Mouse (Mus musculus) hindbrain, embryonic 13.5 days (tissue): ENCODE results near the gene Pfas. TPM values are rescaled to one million over a fixed set of nuclear protein-coding genes. Genes with fewer than 3 reads are reported as not detected.
"Not testable (repeated sequence)": the region's sequence is repeated elsewhere in the genome, so short reads cannot be mapped to it uniquely, and the experiment has no call there.

ENCODE experiments used
- ATAC-seq: fragments of 200-750 bp; cut with Nextera tagmentation; 2 replicates; pipeline ENCODE4 v1.8.0; 2017; ENCODE audit warnings: moderate TSS enrichment; ENCODE audit not compliant: low FRiP score
- H3K27ac ChIP-seq: fragments of 300-500 bp; sonication (generic); 2 replicates; pipeline ENCODE4 v1.5.1; 2015; ENCODE audit warnings: inconsistent platforms, mild to moderate bottlenecking, moderate library complexity
- H3K27me3 ChIP-seq: fragments of 300-500 bp; sonication (generic); 2 replicates; pipeline ENCODE4 v1.6.1; 2015; ENCODE audit warnings: mild to moderate bottlenecking, inconsistent platforms
- H3K36me3 ChIP-seq: fragments of 300-500 bp; sonication (generic); 2 replicates; pipeline ENCODE4 v1.6.1; 2015; ENCODE audit warnings: mild to moderate bottlenecking, inconsistent platforms
- H3K4me1 ChIP-seq: fragments of 300-500 bp; sonication (generic); replicated peaks from 2 replicates; pipeline ENCODE4 v1.6.1; 2015; ENCODE audit warnings: inconsistent platforms
- H3K4me2 ChIP-seq: fragments of 300-500 bp; sonication (generic); 2 replicates; pipeline ENCODE4 v1.6.1; 2015; ENCODE audit warnings: inconsistent platforms, mild to moderate bottlenecking, moderate library complexity
- H3K4me3 ChIP-seq: fragments of 300-500 bp; sonication (generic); 2 replicates; pipeline ENCODE4 v1.5.1; 2015; ENCODE audit warnings: mild to moderate bottlenecking, inconsistent platforms
- H3K9ac ChIP-seq: fragments of 300-500 bp; sonication (generic); 2 replicates; pipeline ENCODE4 v1.6.1; 2015; ENCODE audit warnings: mild to moderate bottlenecking, inconsistent platforms
- H3K9me3 ChIP-seq: fragments of 300-500 bp; sonication (generic); 2 replicates; pipeline ENCODE4 v1.6.1; 2016; ENCODE audit warnings: inconsistent platforms
- WGBS: fragments of 180-500 bp; shearing (Covaris S2); methylation state at CpG from one replicate; pipeline ENCODE4 v1.1.7; 2015; 5-methylcytosine and 5-hydroxymethylcytosine counted together
- microRNA-seq: library from miRNA; unstranded; fragments of <30 nt; microRNA quantifications from one replicate; pipeline ENCODE4, GENCODE M21; 2016
- polyA plus RNA-seq: library from polyadenylated mRNA; unstranded; fragments of >200 nt; fragmentation: Nextera tagmentation; extraction: Ambion mirVana; gene quantifications from 2 replicates; pipeline ENCODE4 v1.2.1, GENCODE M21; 2015

Pfas gene
- polyA plus RNA-seq, 1 experiment from 2014 or later: 19.1 TPM

DNA sequence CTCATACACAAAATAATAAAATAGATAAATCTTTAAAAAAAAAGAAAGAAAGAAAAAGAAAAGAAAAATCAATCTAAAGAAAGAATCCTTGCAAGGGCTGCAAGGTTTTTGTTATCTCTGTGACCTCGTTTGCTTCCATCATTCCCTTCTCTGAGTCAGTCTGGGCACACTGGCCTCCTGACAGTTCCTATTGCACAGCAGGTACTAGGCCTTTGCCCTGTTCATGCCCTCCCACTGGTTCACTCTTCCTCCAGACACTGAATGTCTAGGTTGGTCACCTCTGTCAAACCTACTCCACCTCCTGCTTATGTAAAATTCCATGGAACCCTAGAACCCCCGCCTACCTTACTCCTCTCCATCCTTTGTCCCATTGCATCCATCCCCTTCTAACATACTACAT lies 63.0 kb downstream of the Pfas start:
- 0 out of 2 replicates have a peak, but pooled peaks cover 19% of the 10 kb centered on the region for H3K27me3 ChIP-seq
- H3K4me2 ChIP-seq: no peak overlapping the region
- ATAC-seq: no peak
- H3K4me1 ChIP-seq: peaks cover 21% of the 10 kb centered on the region
- peaks cover 9% of the 10 kb centered on the region; the same call in 1 of the 2 replicates for H3K36me3 ChIP-seq
- WGBS: 80% methylated on average over 2 of the region's 2 CpGs
- H3K4me3 ChIP-seq: no peak overlapping the region
- H3K9ac ChIP-seq: no peak overlapping the region
- H3K9me3 ChIP-seq: no peaks in the 10 kb centered on the region
- H3K27ac ChIP-seq: no peak overlapping the region

GRCm38 (mm10) chr11:68942731-68943130 lies 65.5 kb downstream of the Pfas start:
- no peak overlapping the region for H3K27ac ChIP-seq
- no peaks in the 10 kb centered on the region for H3K9me3 ChIP-seq
- no peak overlapping the region for H3K4me3 ChIP-seq
- H3K9ac ChIP-seq: no peak overlapping the region
- peaks cover 9% of the 10 kb centered on the region; the same call in 1 of the 2 replicates for H3K36me3 ChIP-seq
- 93% methylated on average over 8 of the region's 8 CpGs for WGBS
- no peak overlapping the region for H3K4me2 ChIP-seq
- 0 out of 2 replicates have a peak, but pooled peaks cover 10% of the 10 kb centered on the region for H3K27me3 ChIP-seq
- no peak for ATAC-seq
- H3K4me1 ChIP-seq: peaks cover 21% of the 10 kb centered on the region

DNA sequence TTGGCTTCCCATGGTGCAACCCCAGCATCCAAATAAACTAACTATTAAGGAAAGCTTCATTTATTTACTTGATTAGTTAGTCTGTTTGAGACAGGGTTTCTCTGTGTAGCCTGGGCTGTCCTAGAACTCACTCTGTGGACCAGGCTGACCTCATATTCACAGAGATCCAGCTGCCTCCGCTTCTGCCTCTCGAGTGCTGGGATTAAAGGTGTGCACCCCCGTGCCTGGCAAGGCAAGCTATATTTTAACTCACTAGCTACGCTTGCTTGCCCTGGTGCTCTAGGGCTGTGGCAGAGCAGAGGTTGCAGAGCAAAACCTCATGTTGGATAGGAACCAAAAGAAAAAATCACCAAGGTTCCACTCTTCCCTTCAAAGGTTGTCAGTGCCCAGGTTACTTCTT lies 67.7 kb downstream of the Pfas start:
- peak overlapping the region; percentile 76 for H3K4me2 ChIP-seq
- no peak for ATAC-seq
- peaks cover 9% of the 10 kb centered on the region; the same call in 1 of the 2 replicates for H3K36me3 ChIP-seq
- H3K27ac ChIP-seq: peak overlapping the region; percentile 86
- no peaks in the 10 kb centered on the region for H3K9me3 ChIP-seq
- H3K4me1 ChIP-seq: peaks cover 17% of the 10 kb centered on the region
- peak overlapping the region; percentile 51 for H3K4me3 ChIP-seq
- H3K27me3 ChIP-seq: no peaks in the 10 kb centered on the region
- 55% methylated on average over 4 of the region's 4 CpGs for WGBS
- H3K9ac ChIP-seq: peak overlapping the region; percentile 73

DNA sequence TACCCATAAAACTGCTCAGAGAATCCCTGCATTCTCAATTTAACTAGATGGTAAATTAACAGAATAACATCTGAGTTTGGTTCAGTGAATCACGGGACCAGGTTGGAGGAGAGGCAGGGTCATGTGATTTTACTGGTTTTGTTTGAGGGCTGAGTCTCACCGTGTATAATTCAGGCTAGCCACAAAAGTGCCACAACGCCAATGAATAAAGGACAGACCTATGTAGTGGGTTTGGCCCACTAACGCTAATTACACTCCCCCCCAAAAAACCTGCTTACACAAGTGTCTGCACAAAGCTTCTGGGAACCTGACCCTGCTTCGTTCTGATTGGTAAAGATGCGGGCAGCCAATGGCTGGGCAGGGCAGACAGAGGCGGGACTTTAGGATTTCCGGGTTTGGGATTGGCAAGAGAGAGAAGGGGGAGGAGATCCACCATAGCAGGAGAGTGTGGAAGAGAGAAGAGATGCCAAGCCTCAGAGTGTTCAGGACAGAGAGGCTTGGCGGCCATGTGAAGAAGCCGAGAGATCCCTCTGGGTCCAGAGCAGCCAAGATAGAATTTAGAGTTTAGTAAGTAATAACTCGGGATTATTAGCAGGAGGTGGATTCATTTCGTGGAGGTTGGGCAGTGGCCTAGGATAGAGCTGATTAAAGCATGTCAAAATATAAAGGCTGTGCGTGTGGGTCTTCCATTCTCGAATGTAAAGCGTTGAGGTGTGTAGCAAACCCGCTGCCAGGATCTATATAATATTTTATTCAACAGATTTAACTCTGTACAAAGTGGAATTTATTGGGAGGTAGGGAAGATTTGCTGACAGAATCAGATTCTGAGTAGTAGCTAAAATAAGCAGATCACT lies 68.6 kb downstream of the Pfas start:
- 3% methylated on average over 16 of the region's 16 CpGs for WGBS
- no peaks in the 10 kb centered on the region for H3K9me3 ChIP-seq
- peak overlapping the region; percentile 73 for H3K9ac ChIP-seq
- H3K36me3 ChIP-seq: peaks cover 6% of the 10 kb centered on the region; the same call in 1 of the 2 replicates
- H3K4me2 ChIP-seq: peak overlapping the region; percentile 76
- H3K4me1 ChIP-seq: peaks cover 14% of the 10 kb centered on the region
- peak overlapping the region; percentile 51 for H3K4me3 ChIP-seq
- ATAC-seq: peak; percentile 99
- H3K27me3 ChIP-seq: no peaks in the 10 kb centered on the region
- H3K27ac ChIP-seq: peak overlapping the region; percentile 86

GRCm38 (mm10) chr11:68936951-68937350 lies 71.3 kb downstream of the Pfas start:
- H3K4me3 ChIP-seq, H3K9ac ChIP-seq, H3K9me3 ChIP-seq, H3K36me3 ChIP-seq, H3K4me2 ChIP-seq, H3K27ac ChIP-seq, H3K27me3 ChIP-seq, ATAC-seq: not testable (repeated sequence)
- 85% methylated on average over 4 of the region's 4 CpGs for WGBS
- H3K4me1 ChIP-seq: peaks cover 19% of the 10 kb centered on the region

Small RNA genes within 50 kb of the gene (microRNA-seq; reads per million reads assigned to microRNA genes)
- 9.8 reads per million, percentile 23 among the genes with 10 or more reads in this experiment for gene Mir3062

Other genes starting within 250 kb of the Pfas start
- gene Ndel1, start 136.6 kb downstream of the Pfas start, polyA plus RNA-seq: 90.8 and 92.6 TPM in 2 replicates
- gene Rnf222, start 119.9 kb downstream of the Pfas start, polyA plus RNA-seq: 0.09 TPM in 1 of 2 replicates, not detected in the other
- 684 and 691 TPM in 2 replicates for gene Rpl26, start 106.9 kb downstream of the Pfas start, polyA plus RNA-seq
- gene Odf4, start 81.4 kb downstream of the Pfas start, polyA plus RNA-seq: 0.60 and 0.84 TPM in 2 replicates
- gene Arhgef15, start 51.0 kb downstream of the Pfas start, polyA plus RNA-seq: 14.3 and 16.2 TPM in 2 replicates
- 1.5 TPM in 2 replicates for gene Slc25a35, start 40.3 kb downstream of the Pfas start, polyA plus RNA-seq
- gene Rangrf, start 33.3 kb downstream of the Pfas start, polyA plus RNA-seq: 24.7 and 26.7 TPM in 2 replicates
- gene Ctc1, start 7.5 kb upstream of the Pfas start, polyA plus RNA-seq: 49.4 and 49.9 TPM in 2 replicates
- gene Aurkb, start 37.2 kb upstream of the Pfas start, polyA plus RNA-seq: 31.7 and 34.2 TPM in 2 replicates
- gene Borcs6, start 51.3 kb upstream of the Pfas start, polyA plus RNA-seq: 13.4 and 15.2 TPM in 2 replicates
- 28.7 and 41.0 TPM in 2 replicates for gene Tmem107, start 62.3 kb upstream of the Pfas start, polyA plus RNA-seq
- 217 and 227 TPM in 2 replicates for gene Vamp2, start 80.0 kb upstream of the Pfas start, polyA plus RNA-seq
- 7.4 and 9.4 TPM in 2 replicates for gene Per1, start 86.8 kb upstream of the Pfas start, polyA plus RNA-seq
- gene Hes7, start 111.9 kb upstream of the Pfas start, polyA plus RNA-seq: 0.26 and 0.35 TPM in 2 replicates
- 0.13 and 0.25 TPM in 2 replicates for gene 9130213A22Rik, start 114.1 kb upstream of the Pfas start, polyA plus RNA-seq
- 0.71 and 1.3 TPM in 2 replicates for gene Aloxe3, start 117.4 kb upstream of the Pfas start, polyA plus RNA-seq
- gene Alox12b, start 148.5 kb upstream of the Pfas start, polyA plus RNA-seq: 0.29 and 0.31 TPM in 2 replicates
- 0.12 and 0.16 TPM in 2 replicates for gene Alox8, start 189.4 kb upstream of the Pfas start, polyA plus RNA-seq
- 0.21 and 0.30 TPM in 2 replicates for gene Gucy2e, start 228.6 kb upstream of the Pfas start, polyA plus RNA-seq